Mouse (Mus musculus) lung, postnatal 0 days (tissue): ENCODE results near the gene Galk1.

Experiments
- CTCF ChIP-seq: IDR thresholded peaks from 2 replicates; pipeline ENCODE4 v1.5.1; 2016; ENCODE audit warnings: antibody characterized with exemption, mild to moderate bottlenecking
- EP300 ChIP-seq: IDR thresholded peaks from 2 replicates; pipeline ENCODE4 v1.6.1; 2016; ENCODE audit warnings: antibody characterized with exemption, mild to moderate bottlenecking, control low read depth

GRCm38 (mm10) chr11:116043286-116043685 lies 30.8 kb upstream of the Galk1 start:
- TF ChIP-seq CTCF (no peak), EP300 (no peak)
